Mouse (Mus musculus): ENCODE data around the gene Brsk2. TPM values are rescaled to one million over a fixed set of nuclear protein-coding genes. Genes with fewer than 3 reads are reported as not detected.

Gene Brsk2
- polyA plus RNA-seq, 1 experiment from 2014 or later, result 0.55 TPM

- Histone ChIP-seq H3K4me3 (ENCODE audit: low read depth, low read length) (no peak overlapping the region), H3K4me2 (replicated peaks; ENCODE audit: low read depth) (no peak overlapping the region), H3K4me1 (replicated peaks; ENCODE audit: control insufficient read depth, insufficient read depth, low read length) (no peaks in the 10 kb centered on the region), H3K9me3 (ENCODE audit: control insufficient read depth) (no peaks in the 10 kb centered on the region), H3K36me3 (ENCODE audit: control insufficient read depth, insufficient read depth) (no peaks in the 10 kb centered on the region), H3K9ac (ENCODE audit: low read depth, low read length) (no peak overlapping the region), H3K27me3 (replicated peaks; ENCODE audit: control insufficient read depth, insufficient read depth, low read length) (peaks cover 11% of the 10 kb centered on the region), H3K27ac (ENCODE audit: low read depth, low read length) (no peak overlapping the region)
- no peak for ATAC-seq
- no peak for TF ChIP-seq CTCF (IDR thresholded peaks at IDR 0.05; ENCODE audit: low read depth)
- 70% methylated on average over 5 of the region's 5 CpGs for WGBS
Measured at GRCm38 (mm10) chr7:141943444-141943843, 6.1 kb upstream of the Brsk2 start.

GRCm38 (mm10) chr7:141945927-141946326, 3.6 kb upstream of the Brsk2 start:
- Histone ChIP-seq H3K4me3 (ENCODE audit: low read depth, low read length) (no peak overlapping the region), H3K9me3 (ENCODE audit: control insufficient read depth) (no peaks in the 10 kb centered on the region), H3K36me3 (ENCODE audit: control insufficient read depth, insufficient read depth) (no peaks in the 10 kb centered on the region), H3K4me2 (replicated peaks; ENCODE audit: low read depth) (no peak overlapping the region), H3K9ac (ENCODE audit: low read depth, low read length) (no peak overlapping the region), H3K4me1 (replicated peaks; ENCODE audit: control insufficient read depth, insufficient read depth, low read length) (no peaks in the 10 kb centered on the region; the same call in 1 of the 2 replicates), H3K27me3 (replicated peaks; ENCODE audit: control insufficient read depth, insufficient read depth, low read length) (peaks cover 31% of the 10 kb centered on the region), H3K27ac (ENCODE audit: low read depth, low read length) (no peak overlapping the region)
- no peak for ATAC-seq
- WGBS, result 37% methylated on average over 7 of the region's 7 CpGs
- peak; percentile 46 for TF ChIP-seq CTCF (IDR thresholded peaks at IDR 0.05; ENCODE audit: low read depth)

- H3K4me3 ChIP-seq (ENCODE audit: low read depth, low read length), result no peak overlapping the region
- TF ChIP-seq CTCF (IDR thresholded peaks at IDR 0.05; ENCODE audit: low read depth), result no peak
- H3K4me1 ChIP-seq (replicated peaks; ENCODE audit: control insufficient read depth, insufficient read depth, low read length), result no peaks in the 10 kb centered on the region; the same call in 1 of the 2 replicates
- H3K9ac ChIP-seq (ENCODE audit: low read depth, low read length), result no peak overlapping the region
- peaks cover 47% of the 10 kb centered on the region for H3K27me3 ChIP-seq (replicated peaks; ENCODE audit: control insufficient read depth, insufficient read depth, low read length)
- no peak overlapping the region for H3K4me2 ChIP-seq (replicated peaks; ENCODE audit: low read depth)
- no peak overlapping the region for H3K27ac ChIP-seq (ENCODE audit: low read depth, low read length)
- ATAC-seq, result no peak
- H3K36me3 ChIP-seq (ENCODE audit: control insufficient read depth, insufficient read depth), result no peaks in the 10 kb centered on the region
- no peaks in the 10 kb centered on the region for H3K9me3 ChIP-seq (ENCODE audit: control insufficient read depth)
Measured at GRCm38 (mm10) chr7:141947512-141947911, 2.0 kb upstream of the Brsk2 start.

GRCm38 (mm10) chr7:141948045-141948444, 1.5 kb upstream of the Brsk2 start:
- WGBS, result 67% methylated on average over 1 of the region's 1 CpGs
- Histone ChIP-seq H3K9ac (ENCODE audit: low read depth, low read length) (no peak overlapping the region), H3K36me3 (ENCODE audit: control insufficient read depth, insufficient read depth) (no peaks in the 10 kb centered on the region), H3K4me2 (replicated peaks; ENCODE audit: low read depth) (no peak overlapping the region), H3K4me3 (ENCODE audit: low read depth, low read length) (no peak overlapping the region), H3K27ac (ENCODE audit: low read depth, low read length) (no peak overlapping the region), H3K4me1 (replicated peaks; ENCODE audit: control insufficient read depth, insufficient read depth, low read length) (no peaks in the 10 kb centered on the region; the same call in 1 of the 2 replicates), H3K27me3 (replicated peaks; ENCODE audit: control insufficient read depth, insufficient read depth, low read length) (peaks cover 52% of the 10 kb centered on the region), H3K9me3 (ENCODE audit: control insufficient read depth) (no peaks in the 10 kb centered on the region)
- no peak for ATAC-seq
- TF ChIP-seq CTCF (IDR thresholded peaks at IDR 0.05; ENCODE audit: low read depth), result peak; percentile 48

GRCm38 (mm10) chr7:141949799-141950103, 200 bp downstream of the Brsk2 start:
- no peak for ATAC-seq
- peaks cover 56% of the 10 kb centered on the region for H3K27me3 ChIP-seq (replicated peaks; ENCODE audit: control insufficient read depth, insufficient read depth, low read length)
- H3K9ac ChIP-seq (ENCODE audit: low read depth, low read length), result peak overlapping the region; percentile 43
- no peak overlapping the region for H3K27ac ChIP-seq (ENCODE audit: low read depth, low read length)
- H3K4me1 ChIP-seq (replicated peaks; ENCODE audit: control insufficient read depth, insufficient read depth, low read length), result no peaks in the 10 kb centered on the region; the same call in 1 of the 2 replicates
- peak overlapping the region; percentile 81 for H3K4me2 ChIP-seq (replicated peaks; ENCODE audit: low read depth)
- H3K9me3 ChIP-seq (ENCODE audit: control insufficient read depth), result no peaks in the 10 kb centered on the region
- no peak for TF ChIP-seq CTCF (IDR thresholded peaks at IDR 0.05; ENCODE audit: low read depth)
- H3K36me3 ChIP-seq (ENCODE audit: control insufficient read depth, insufficient read depth), result no peaks in the 10 kb centered on the region
- 1% methylated on average over 40 of the region's 54 CpGs for WGBS
- peak overlapping the region; percentile 45 for H3K4me3 ChIP-seq (ENCODE audit: low read depth, low read length)

GRCm38 (mm10) chr7:141950104-141951013, 808 bp downstream of the Brsk2 start:
- H3K27ac ChIP-seq (ENCODE audit: low read depth, low read length), result no peak overlapping the region
- H3K27me3 ChIP-seq (replicated peaks; ENCODE audit: control insufficient read depth, insufficient read depth, low read length), result peaks cover 56% of the 10 kb centered on the region
- TF ChIP-seq CTCF (IDR thresholded peaks at IDR 0.05; ENCODE audit: low read depth), result peak; percentile 41
- H3K4me3 ChIP-seq (ENCODE audit: low read depth, low read length), result peak overlapping the region; percentile 45
- no peaks in the 10 kb centered on the region for H3K9me3 ChIP-seq (ENCODE audit: control insufficient read depth)
- H3K9ac ChIP-seq (ENCODE audit: low read depth, low read length), result peak overlapping the region; percentile 43
- no peaks in the 10 kb centered on the region for H3K36me3 ChIP-seq (ENCODE audit: control insufficient read depth, insufficient read depth)
- ATAC-seq, result peak; percentile 29; the same call in 1 of the 2 replicates
- WGBS, result 2% methylated on average over 81 of the region's 84 CpGs
- H3K4me2 ChIP-seq (replicated peaks; ENCODE audit: low read depth), result peak overlapping the region; percentile 81
- H3K4me1 ChIP-seq (replicated peaks; ENCODE audit: control insufficient read depth, insufficient read depth, low read length), result no peaks in the 10 kb centered on the region; the same call in 1 of the 2 replicates
